Mouse (Mus musculus) intestine, postnatal 0 days (tissue): ENCODE measurements around the gene Arnt. TPM values are rescaled to one million over a fixed set of nuclear protein-coding genes. Genes with fewer than 3 reads are reported as not detected.
"Not testable (repeated sequence)": the region's sequence is repeated elsewhere in the genome, so short reads cannot be mapped to it uniquely, and the experiment has no call there.

ENCODE experiments used
- ATAC-seq: fragments of 200-750 bp; cut with Nextera tagmentation; 2 replicates; pipeline ENCODE4 v1.8.0; 2017; ENCODE audit warnings: mild to moderate bottlenecking, moderate TSS enrichment, moderate library complexity
- H3K27ac ChIP-seq: fragments of 300-500 bp; sonication (generic); 2 replicates; pipeline ENCODE4 v1.5.1; 2014; ENCODE audit warnings: mild to moderate bottlenecking, low read depth, low read length, moderate library complexity
- H3K27me3 ChIP-seq: fragments of 300-500 bp; sonication (generic); replicated peaks from 2 replicates; pipeline ENCODE4 v1.6.1; 2014; ENCODE audit warnings: low read length, mixed read lengths; ENCODE audit not compliant: control insufficient read depth, insufficient read depth
- H3K36me3 ChIP-seq: fragments of 300-500 bp; sonication (generic); 2 replicates; pipeline ENCODE4 v1.6.1; 2014; ENCODE audit warnings: mild to moderate bottlenecking, moderate library complexity; ENCODE audit not compliant: control insufficient read depth, insufficient read depth
- H3K4me1 ChIP-seq: fragments of 300-500 bp; sonication (generic); replicated peaks from 2 replicates; pipeline ENCODE4 v1.6.1; 2014; ENCODE audit warnings: antibody characterized with exemption, low read length, mixed read lengths; ENCODE audit not compliant: control insufficient read depth, insufficient read depth
- H3K4me2 ChIP-seq: fragments of 300-500 bp; sonication (generic); replicated peaks from 2 replicates; pipeline ENCODE4 v1.6.1; 2014; ENCODE audit warnings: low read depth, mild to moderate bottlenecking, moderate library complexity
- H3K4me3 ChIP-seq: fragments of 300-500 bp; sonication (generic); 2 replicates; pipeline ENCODE4 v1.5.1; 2014; ENCODE audit warnings: low read depth, low read length
- H3K9ac ChIP-seq: fragments of 300-500 bp; sonication (generic); 2 replicates; pipeline ENCODE4 v1.6.1; 2014; ENCODE audit warnings: mild to moderate bottlenecking, low read depth, low read length
- H3K9me3 ChIP-seq: fragments of 300-500 bp; sonication (generic); 2 replicates; pipeline ENCODE4 v1.6.1; 2016; ENCODE audit warnings: mixed run types; ENCODE audit not compliant: control insufficient read depth
- CTCF ChIP-seq: sonication (generic); IDR thresholded peaks from 2 replicates; pipeline ENCODE4 v1.5.1; 2016; ENCODE audit warnings: low read depth, mild to moderate bottlenecking, control low read depth, antibody characterized with exemption, moderate library complexity
- whole genome bisulfite sequencing: fragments of 180-500 bp; shearing (Covaris S2); extraction: QIAGEN DNeasy Blood & Tissue Kit; methylation state at CpG from one replicate; pipeline ENCODE4 v1.1.7; 2014; 5-methylcytosine and 5-hydroxymethylcytosine counted together
- polyA plus RNA-seq: library from polyadenylated mRNA; unstranded; fragments of >200 nt; fragmentation: Nextera tagmentation; extraction: Ambion mirVana; gene quantifications from 2 replicates; pipeline ENCODE4 v1.2.1, GENCODE M21; 2015

Arnt gene
- polyA plus RNA-seq, 1 experiment from 2014 or later: 11.7 TPM

DNA sequence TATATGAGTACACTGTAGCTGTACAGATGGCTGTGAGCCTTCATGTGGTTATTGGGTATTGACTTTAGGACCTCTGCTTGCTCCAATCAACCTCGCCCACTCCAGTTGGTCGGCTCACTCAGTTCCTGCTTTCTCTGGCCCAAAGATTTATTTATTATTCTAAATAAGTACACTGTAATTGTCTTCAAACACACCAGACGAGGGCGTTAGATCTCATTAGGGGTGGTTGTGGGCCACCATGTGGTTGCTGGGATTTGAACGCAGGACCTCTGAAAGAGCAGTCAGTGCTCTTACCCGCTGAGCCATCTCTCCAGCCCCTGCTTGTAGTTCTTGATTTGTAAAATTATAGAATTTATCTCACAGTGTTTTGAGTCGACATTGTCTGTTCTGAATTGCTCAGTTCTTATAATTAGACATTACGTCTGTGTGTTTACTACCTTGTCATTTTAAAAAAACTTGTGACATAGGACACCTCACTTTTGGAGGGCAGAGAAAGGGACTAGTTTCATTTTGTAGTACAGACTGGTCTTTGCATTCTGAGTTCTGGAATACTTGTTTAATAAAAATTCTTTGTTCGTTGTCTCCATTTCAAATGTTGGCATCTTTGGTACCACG is 780 bp upstream of the Arnt start:
- Histone ChIP-seq H3K4me3 (peak overlapping the region; percentile 90), H3K4me2 (peak overlapping the region; percentile 66), H3K4me1 (no peaks in the 10 kb centered on the region), H3K27me3 (no peaks in the 10 kb centered on the region), H3K9me3 (no peaks in the 10 kb centered on the region), H3K27ac (peak overlapping the region; percentile 85), H3K9ac (peak overlapping the region; percentile 41), H3K36me3 (no peaks in the 10 kb centered on the region; the same call in 1 of the 2 replicates)
- ATAC-seq: no peak
- TF ChIP-seq CTCF: no peak
- WGBS: 64% methylated on average over 10 of the region's 10 CpGs

DNA sequence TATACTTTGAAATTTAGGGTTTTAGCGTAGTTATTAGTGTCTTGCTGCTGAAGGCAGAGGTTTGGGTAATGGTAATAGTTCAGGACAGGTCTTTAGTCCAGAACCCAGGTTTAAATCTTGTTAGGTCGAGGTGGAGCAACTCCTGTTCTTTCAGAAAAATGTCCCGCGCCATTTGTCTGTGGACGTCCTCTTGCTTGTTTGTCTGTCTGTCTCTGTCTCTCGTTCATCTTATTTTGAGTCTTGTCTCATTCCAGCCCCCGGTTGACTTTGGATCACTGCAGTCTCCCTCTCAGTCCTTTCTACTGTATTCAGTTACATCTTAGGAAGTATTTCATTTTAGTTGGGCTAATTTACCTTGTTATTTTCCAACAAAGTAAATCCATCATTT is 789 bp downstream of the Arnt start:
- Histone ChIP-seq H3K4me3 (peak overlapping the region; percentile 90), H3K4me1 (no peaks in the 10 kb centered on the region), H3K27me3 (no peaks in the 10 kb centered on the region), H3K27ac (no peak overlapping the region), H3K9ac (peak overlapping the region; percentile 92; the same call in 1 of the 2 replicates), H3K36me3 (peaks cover 6% of the 10 kb centered on the region), H3K9me3 (no peaks in the 10 kb centered on the region), H3K4me2 (peak overlapping the region; percentile 66)
- no peak for TF ChIP-seq CTCF
- WGBS: 1% methylated on average over 7 of the region's 7 CpGs
- ATAC-seq: no peak

DNA sequence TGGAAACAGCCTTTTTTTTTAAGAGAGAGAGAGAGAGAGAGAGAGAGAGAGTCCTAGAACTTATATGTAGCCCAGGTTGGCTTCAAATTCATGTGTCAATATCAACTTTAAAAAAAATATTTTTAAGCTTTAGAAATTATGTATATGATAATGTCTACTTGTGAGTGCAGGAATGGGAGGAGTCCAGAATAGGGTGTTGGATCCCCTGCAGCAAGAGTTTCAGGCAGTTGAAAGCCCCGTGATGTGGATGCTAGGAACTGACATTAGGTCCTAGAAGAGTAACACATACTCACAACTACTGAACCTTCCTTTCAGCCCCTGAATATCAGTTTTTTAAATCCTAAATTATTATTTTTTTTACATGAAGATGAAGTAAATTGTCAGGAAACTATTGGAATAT is 1.4 kb downstream of the Arnt start:
- H3K9ac ChIP-seq: no peak overlapping the region
- H3K36me3 ChIP-seq: peaks cover 6% of the 10 kb centered on the region
- no peak for TF ChIP-seq CTCF
- no peak for ATAC-seq
- no peak overlapping the region for H3K27ac ChIP-seq
- H3K4me1 ChIP-seq: no peaks in the 10 kb centered on the region
- peak overlapping the region; percentile 90; the same call in 1 of the 2 replicates for H3K4me3 ChIP-seq
- H3K4me2 ChIP-seq: peak overlapping the region; percentile 66
- H3K27me3 ChIP-seq: no peaks in the 10 kb centered on the region
- 41% methylated on average over 1 of the region's 1 CpGs for WGBS
- H3K9me3 ChIP-seq: no peaks in the 10 kb centered on the region

DNA sequence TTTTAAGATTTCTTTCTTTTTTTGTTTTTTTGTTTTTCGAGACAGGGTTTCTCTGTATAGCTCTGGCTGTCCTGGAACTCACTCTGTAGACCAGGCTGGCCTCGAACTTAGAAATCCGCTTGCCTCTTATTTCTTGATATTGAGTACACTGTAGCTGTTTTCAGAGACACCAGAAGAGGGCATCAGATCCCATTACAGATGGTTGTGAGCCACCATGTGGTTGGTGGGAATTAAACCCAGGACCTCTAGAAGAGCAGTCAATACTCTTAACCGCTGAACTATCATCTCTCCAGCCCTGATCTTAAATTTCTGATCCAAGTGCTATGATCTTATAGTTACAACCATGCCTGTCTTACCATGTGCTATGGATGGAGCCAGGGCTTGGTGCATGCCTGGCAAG is 4.4 kb downstream of the Arnt start:
- not testable (repeated sequence) for H3K4me2 ChIP-seq, ATAC-seq, H3K4me3 ChIP-seq, H3K36me3 ChIP-seq, H3K27me3 ChIP-seq, H3K9me3 ChIP-seq, H3K27ac ChIP-seq, H3K9ac ChIP-seq, H3K4me1 ChIP-seq
- TF ChIP-seq CTCF: peak; percentile 3; the same call in 1 of the 2 replicates
- WGBS: 98% methylated on average over 4 of the region's 4 CpGs

DNA sequence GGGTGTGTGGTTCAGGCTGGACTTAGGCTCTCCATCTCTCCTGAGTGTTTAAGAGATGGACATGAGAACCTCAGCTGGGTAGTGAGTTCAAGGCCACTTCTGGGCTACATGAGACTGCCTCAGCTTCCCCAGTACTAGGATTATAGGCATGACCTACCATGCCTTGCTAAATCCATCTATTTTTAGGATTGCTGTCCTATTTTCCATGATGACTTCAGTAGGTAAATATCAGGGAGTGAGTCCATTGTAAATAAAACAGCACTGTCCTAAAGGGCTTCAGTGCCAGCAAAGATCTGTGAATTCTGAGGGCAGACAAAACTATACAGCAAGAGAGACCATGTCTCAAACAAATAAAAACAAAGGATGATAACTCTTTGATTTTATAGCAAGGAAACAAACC is 5.5 kb downstream of the Arnt start:
- no peaks in the 10 kb centered on the region for H3K27me3 ChIP-seq
- H3K9ac ChIP-seq: no peak overlapping the region
- no peak for TF ChIP-seq CTCF
- H3K4me2 ChIP-seq: no peak overlapping the region
- no peak overlapping the region for H3K4me3 ChIP-seq
- H3K36me3 ChIP-seq: peaks cover 6% of the 10 kb centered on the region
- no peaks in the 10 kb centered on the region for H3K4me1 ChIP-seq
- H3K9me3 ChIP-seq: no peaks in the 10 kb centered on the region
- H3K27ac ChIP-seq: no peak overlapping the region
- no peak for ATAC-seq

DNA sequence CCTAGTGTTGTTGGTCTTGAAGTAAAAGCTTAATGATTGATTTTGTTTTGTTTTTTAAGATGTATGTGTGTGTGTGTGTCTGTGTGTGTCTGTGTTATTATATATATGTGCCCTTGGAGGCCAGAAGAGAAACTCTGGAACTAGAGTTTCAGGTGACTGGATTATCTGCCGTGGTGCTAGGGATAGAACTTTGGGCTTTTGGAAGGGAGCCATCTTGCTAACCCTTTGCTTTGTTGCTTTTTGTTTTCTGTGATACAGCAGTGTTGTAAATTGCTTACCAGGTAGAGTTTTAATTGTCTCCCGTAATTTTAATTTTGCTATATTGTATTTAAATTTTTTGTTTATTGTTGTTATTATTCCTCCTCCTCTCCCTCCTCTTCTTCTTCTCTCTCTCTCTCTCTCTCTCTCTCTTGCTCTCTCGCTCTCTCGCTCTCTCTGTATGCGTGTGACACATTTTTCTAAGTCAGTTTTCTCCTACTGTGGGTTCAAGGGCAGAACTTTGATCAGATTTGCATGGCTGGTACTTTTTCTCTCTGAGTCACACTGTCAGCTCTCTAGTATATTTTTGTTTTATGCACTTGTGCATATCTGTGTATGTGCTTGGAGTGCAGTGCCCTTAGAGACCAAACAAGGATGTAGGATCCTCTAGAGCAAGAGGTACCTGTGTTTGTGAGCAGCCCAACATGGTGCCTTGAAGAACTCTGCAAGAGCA is 8.4 kb downstream of the Arnt start:
- no peaks in the 10 kb centered on the region for H3K4me1 ChIP-seq
- H3K9ac ChIP-seq: no peak overlapping the region
- no peak for TF ChIP-seq CTCF
- peaks cover 10% of the 10 kb centered on the region for H3K36me3 ChIP-seq
- WGBS: 86% methylated on average over 5 of the region's 5 CpGs
- no peak overlapping the region for H3K27ac ChIP-seq
- no peak for ATAC-seq
- H3K27me3 ChIP-seq: no peaks in the 10 kb centered on the region
- no peaks in the 10 kb centered on the region for H3K9me3 ChIP-seq
- no peak overlapping the region for H3K4me3 ChIP-seq
- H3K4me2 ChIP-seq: no peak overlapping the region
